Mouse (Mus musculus) lung, embryonic 14.5 days (tissue): ENCODE data around the gene Epor. TPM values are rescaled to one million over a fixed set of nuclear protein-coding genes. Genes with fewer than 3 reads are reported as not detected.

Source experiments
- ATAC-seq: fragments of 200-750 bp; cut with Nextera tagmentation; 2 replicates; pipeline ENCODE4 v1.8.0; 2017; ENCODE audit warnings: mild to moderate bottlenecking, moderate TSS enrichment, moderate library complexity; ENCODE audit not compliant: insufficient read depth
- DNase-seq: peaks from one replicate; pipeline ENCODE4 v3.0.0-alpha.2; 2015
- H3K27ac ChIP-seq: fragments of 300-500 bp; sonication (generic); 2 replicates; pipeline ENCODE4 v1.5.1; 2014; ENCODE audit warnings: low read depth, mild to moderate bottlenecking, moderate library complexity
- H3K27me3 ChIP-seq: fragments of 300-500 bp; sonication (generic); 2 replicates; pipeline ENCODE4 v1.6.1; 2014; ENCODE audit warnings: low read length, control low read depth; ENCODE audit not compliant: insufficient read depth
- H3K36me3 ChIP-seq: fragments of 300-500 bp; sonication (generic); 2 replicates; pipeline ENCODE4 v1.6.1; 2014; ENCODE audit warnings: control low read depth; ENCODE audit not compliant: insufficient read depth
- H3K4me1 ChIP-seq: fragments of 300-500 bp; sonication (generic); 2 replicates; pipeline ENCODE4 v1.6.1; 2014; ENCODE audit warnings: antibody characterized with exemption, control low read depth; ENCODE audit not compliant: insufficient read depth
- H3K4me2 ChIP-seq: fragments of 300-500 bp; sonication (generic); 2 replicates; pipeline ENCODE4 v1.6.1; 2014; ENCODE audit warnings: mild to moderate bottlenecking
- H3K4me3 ChIP-seq: fragments of 300-500 bp; sonication (generic); 2 replicates; pipeline ENCODE4 v1.5.1; 2014; ENCODE audit warnings: low read depth, low read length
- H3K9ac ChIP-seq: fragments of 300-500 bp; sonication (generic); 2 replicates; pipeline ENCODE4 v1.6.1; 2014
- H3K9me3 ChIP-seq: fragments of 300-500 bp; sonication (generic); 2 replicates; pipeline ENCODE4 v1.6.1; 2016; ENCODE audit warnings: low read depth, low read length, control low read depth
- CTCF ChIP-seq: IDR thresholded peaks from 2 replicates; pipeline ENCODE4 v1.5.1; 2016; ENCODE audit warnings: antibody characterized with exemption, low read depth
- WGBS: fragments of 180-500 bp; shearing (Covaris S2); extraction: QIAGEN DNeasy Blood & Tissue Kit; methylation state at CpG from one replicate; pipeline ENCODE4 v1.1.7; 2014; 5-methylcytosine and 5-hydroxymethylcytosine counted together
- polyA plus RNA-seq: library from polyadenylated mRNA; unstranded; fragments of >200 nt; fragmentation: Nextera tagmentation; extraction: Ambion mirVana; gene quantifications from 2 replicates; pipeline ENCODE4 v1.2.1, GENCODE M21; 2014

Gene Epor
- polyA plus RNA-seq, 1 experiment from 2014 or later, result 6.4 TPM

DNA sequence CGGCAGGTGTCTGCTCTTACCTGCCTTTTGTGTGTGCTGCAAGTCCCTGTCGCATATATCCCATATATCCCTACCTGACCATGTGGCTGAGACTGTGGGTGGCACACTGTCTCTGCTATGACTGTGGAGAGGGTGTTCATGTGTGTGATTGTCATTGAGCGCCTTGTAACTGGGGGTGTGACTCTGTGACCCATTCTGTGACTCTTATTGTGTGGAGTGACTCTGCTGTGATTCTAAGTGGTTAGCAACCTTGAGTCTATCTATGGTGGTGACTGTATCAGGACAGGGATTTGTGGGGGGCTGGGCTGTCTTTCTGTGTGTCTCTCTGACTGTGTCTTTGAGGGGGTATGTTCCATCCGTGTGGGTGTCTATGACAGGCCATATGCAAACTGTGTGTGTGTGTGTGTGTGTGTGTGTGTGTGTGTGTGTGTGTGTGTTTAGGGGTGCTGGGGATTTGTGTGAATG lies 25.6 kb downstream of the Epor start:
- Histone ChIP-seq H3K9me3 (no peaks in the 10 kb centered on the region), H3K4me1 (peaks cover 3% of the 10 kb centered on the region; the same call in 1 of the 2 replicates), H3K36me3 (no peaks in the 10 kb centered on the region), H3K27me3 (no peaks in the 10 kb centered on the region), H3K4me2 (peak overlapping the region; percentile 75), H3K4me3 (peak overlapping the region; percentile 52; the same call in 1 of the 2 replicates), H3K27ac (no peak overlapping the region), H3K9ac (no peak overlapping the region)
- DNase-seq, result no peak
- ATAC-seq, result no peak
- WGBS, result 77% methylated on average over 4 of the region's 4 CpGs
- TF ChIP-seq CTCF, result no peak

DNA sequence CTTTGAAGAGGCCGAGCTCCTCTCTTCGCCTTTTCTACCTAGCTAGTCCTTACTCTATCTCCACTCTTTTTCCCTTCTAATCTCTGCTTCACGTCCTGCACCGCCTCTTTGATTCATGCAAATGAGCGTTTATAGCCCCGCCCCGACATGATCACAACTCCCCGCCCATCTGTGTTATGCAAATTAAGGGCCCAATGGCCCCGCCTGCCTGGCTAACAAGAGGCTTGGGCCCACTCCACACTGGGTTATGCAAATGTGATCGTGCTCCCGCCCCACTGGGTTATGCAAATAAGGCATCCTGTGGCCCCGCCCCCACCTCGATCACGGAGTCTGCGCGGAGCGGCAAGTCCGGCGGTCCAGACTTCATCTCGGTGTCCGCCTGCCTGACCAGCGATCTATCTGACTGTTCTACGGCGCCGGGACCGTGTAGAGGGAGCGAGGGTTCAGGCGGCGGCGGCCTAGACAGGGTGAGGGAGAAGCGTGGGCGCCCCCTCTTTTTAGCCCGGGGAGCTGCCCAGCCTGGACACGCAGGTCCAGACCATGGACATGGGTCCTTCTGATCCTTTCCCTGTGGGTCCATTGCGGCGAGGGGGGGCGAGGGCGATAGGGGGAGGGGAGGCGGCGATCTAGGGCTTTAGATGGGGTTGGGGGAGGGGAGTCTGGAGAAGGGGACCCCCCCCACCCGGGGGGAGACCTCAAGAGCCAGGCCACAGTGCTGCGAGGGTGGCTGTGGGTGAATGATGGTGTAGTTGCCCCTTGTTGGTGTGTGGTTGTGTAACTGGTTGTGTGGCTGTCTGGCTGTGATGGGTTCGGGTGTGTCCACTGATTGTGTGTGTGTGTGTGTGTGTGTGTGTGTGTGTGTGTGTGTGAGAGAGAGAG lies 26.4 kb downstream of the Epor start, which contains the start of gene Plppr2:
TSS of gene Plppr2 (plus strand) at position 342 of the 879 bp plus-strand sequence.
- Histone ChIP-seq H3K36me3 (no peaks in the 10 kb centered on the region), H3K4me2 (peak within 1 kb of the TSS; percentile 75), H3K4me1 (peaks cover 3% of the 10 kb centered on the region; the same call in 1 of the 2 replicates), H3K9ac (peak within 1 kb of the TSS; percentile 49), H3K27ac (no peak within 1 kb of the TSS), H3K27me3 (no peaks in the 10 kb centered on the region), H3K9me3 (no peaks in the 10 kb centered on the region), H3K4me3 (peak within 1 kb of the TSS; percentile 52)
- WGBS, result 2% methylated on average over 42 of the region's 43 CpGs
- TF ChIP-seq CTCF, result no peak
- peak; percentile 99 for DNase-seq
- ATAC-seq, result peak; percentile 98

DNA sequence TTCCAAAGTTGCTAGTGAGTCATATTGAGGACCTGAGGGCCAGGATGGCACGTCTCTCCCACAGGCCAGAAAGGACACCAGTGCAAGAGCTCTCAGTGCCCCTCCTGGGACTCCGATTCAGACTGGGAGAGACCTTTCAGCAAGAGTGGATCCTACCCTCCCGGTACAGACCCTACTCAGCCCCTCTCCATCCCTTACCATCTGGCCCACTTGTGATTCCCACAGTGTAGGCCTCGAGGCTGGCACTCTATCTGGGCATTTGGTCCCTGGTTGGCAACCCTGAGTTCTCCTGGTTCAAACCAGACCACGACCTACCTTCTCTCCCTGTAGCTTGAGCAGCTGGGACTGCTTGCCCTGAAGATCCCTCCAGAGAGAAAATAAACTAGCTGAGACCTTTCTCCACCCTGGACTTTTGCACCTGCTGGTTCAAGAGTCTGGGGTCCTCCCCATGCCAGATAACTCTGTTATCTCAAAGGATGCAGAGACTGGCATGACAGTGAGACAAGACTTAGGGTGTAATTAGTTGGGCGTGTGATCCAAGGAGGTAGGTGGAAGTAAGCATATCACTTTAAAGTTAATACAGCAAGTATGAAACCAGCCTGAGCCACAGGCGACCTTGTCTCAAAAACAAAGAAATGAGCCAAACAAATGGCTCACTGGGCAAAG lies 27.7 kb downstream of the Epor start:
- ATAC-seq (no peak), DNase-seq (no peak)
- Histone ChIP-seq H3K27me3 (no peaks in the 10 kb centered on the region), H3K4me2 (no peak overlapping the region), H3K4me1 (peaks cover 3% of the 10 kb centered on the region; the same call in 1 of the 2 replicates), H3K4me3 (no peak overlapping the region), H3K9me3 (no peaks in the 10 kb centered on the region), H3K9ac (no peak overlapping the region), H3K27ac (no peak overlapping the region), H3K36me3 (no peaks in the 10 kb centered on the region)
- WGBS, result 74% methylated on average over 7 of the region's 7 CpGs
- no peak for TF ChIP-seq CTCF

DNA sequence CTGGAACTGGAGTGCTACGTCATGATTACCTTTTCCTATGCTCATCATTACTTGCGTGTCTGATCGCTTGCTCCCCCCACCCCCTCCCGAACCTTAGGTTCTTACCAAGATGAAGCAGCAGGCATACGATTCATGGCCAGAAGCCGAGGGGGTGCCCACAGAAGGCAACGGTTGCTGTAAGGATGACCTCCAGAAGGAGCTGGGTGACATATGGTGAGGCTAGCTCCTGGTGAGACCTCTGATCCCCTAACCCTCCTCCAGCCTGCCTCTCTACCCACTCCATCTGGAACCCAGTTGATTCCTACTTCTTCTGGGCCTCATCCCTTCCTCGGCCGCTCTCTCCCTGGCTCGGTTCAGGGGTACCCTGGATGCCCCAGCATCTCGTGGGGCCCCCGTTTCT lies 29.3 kb downstream of the Epor start:
- H3K9me3 ChIP-seq, result no peaks in the 10 kb centered on the region
- 83% methylated on average over 12 of the region's 12 CpGs for WGBS
- peaks cover 3% of the 10 kb centered on the region; the same call in 1 of the 2 replicates for H3K4me1 ChIP-seq
- DNase-seq (no peak), ATAC-seq (no peak)
- no peaks in the 10 kb centered on the region for H3K36me3 ChIP-seq
- H3K27ac ChIP-seq, result no peak overlapping the region
- H3K4me3 ChIP-seq, result no peak overlapping the region
- H3K27me3 ChIP-seq, result no peaks in the 10 kb centered on the region
- no peak overlapping the region for H3K4me2 ChIP-seq
- H3K9ac ChIP-seq, result no peak overlapping the region
- no peak for TF ChIP-seq CTCF

DNA sequence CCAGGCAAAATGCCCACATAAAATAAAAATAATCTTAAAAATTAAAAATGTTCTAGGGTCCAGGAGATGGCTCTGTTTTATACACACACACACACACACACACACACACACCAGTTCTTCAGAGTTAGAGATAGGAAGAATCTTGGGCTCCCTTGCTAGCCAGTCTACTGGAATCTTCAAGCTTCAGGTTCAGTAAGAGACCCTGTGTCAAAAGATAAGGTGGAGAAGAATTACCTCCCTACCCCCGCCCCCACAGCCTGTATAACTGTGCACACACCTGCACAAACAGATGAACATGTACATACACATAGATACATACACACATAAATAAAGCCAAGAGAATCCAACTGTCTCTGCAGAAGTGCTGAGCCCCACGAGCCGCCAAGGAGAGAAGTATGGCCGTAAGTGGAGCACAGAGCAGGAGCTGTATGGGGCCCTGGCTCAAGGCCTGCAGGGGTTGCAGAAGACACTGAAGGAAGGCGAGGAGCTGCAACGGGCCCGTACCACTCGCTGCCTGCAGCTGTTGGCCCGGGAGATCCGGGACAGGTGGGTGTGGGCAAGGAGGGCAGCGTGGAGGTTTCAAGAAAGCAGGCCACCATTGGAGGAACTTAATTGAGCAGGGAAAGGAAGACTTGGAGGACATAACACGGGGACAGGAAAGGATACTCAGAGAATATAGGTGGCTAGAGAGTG lies 30.7 kb downstream of the Epor start:
- 56% methylated on average over 12 of the region's 12 CpGs for WGBS
- Histone ChIP-seq H3K4me2 (no peak overlapping the region), H3K9me3 (no peaks in the 10 kb centered on the region), H3K4me3 (no peak overlapping the region), H3K36me3 (no peaks in the 10 kb centered on the region), H3K27me3 (no peaks in the 10 kb centered on the region), H3K9ac (no peak overlapping the region), H3K4me1 (peaks cover under 1% of the 10 kb centered on the region; the same call in 1 of the 2 replicates), H3K27ac (no peak overlapping the region)
- DNase-seq, result no peak
- no peak for ATAC-seq
- TF ChIP-seq CTCF, result no peak

DNA sequence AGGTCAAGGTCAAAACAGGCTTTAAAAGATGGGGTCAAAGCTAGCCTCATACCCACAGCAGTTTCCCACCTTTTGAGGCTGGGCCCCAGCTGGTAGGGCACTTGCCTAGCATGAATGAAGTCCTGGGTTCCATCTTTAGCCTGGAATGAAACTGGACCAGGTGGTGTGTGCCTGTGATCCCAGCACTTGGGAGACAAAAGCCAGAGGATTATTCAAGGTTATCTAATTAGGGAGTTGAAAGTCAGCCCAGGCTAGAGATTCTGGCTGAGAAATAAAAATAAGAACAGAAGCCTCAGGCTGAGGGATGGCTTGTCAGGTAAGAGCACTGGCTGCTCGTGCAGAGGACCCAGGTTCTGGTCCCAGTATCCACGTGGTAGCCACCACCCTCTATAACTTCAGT lies 31.3 kb downstream of the Epor start:
- no peaks in the 10 kb centered on the region for H3K9me3 ChIP-seq
- DNase-seq, result no peak
- no peak for TF ChIP-seq CTCF
- H3K27me3 ChIP-seq, result no peaks in the 10 kb centered on the region
- no peak overlapping the region for H3K4me2 ChIP-seq
- 52% methylated on average over 2 of the region's 2 CpGs for WGBS
- no peak overlapping the region for H3K4me3 ChIP-seq
- H3K4me1 ChIP-seq, result no peaks in the 10 kb centered on the region
- no peak for ATAC-seq
- H3K36me3 ChIP-seq, result no peaks in the 10 kb centered on the region
- no peak overlapping the region for H3K9ac ChIP-seq
- no peak overlapping the region for H3K27ac ChIP-seq
